Mouse (Mus musculus) CH12.LX (cell line): ENCODE measurements around the gene Asnsd1. TPM values are rescaled to one million over a fixed set of nuclear protein-coding genes. Genes with fewer than 3 reads are reported as not detected.

Source experiments
- DNase-seq: peaks from one replicate; pipeline ENCODE4 v3.0.0-alpha.2; 2013; ENCODE audit errors: extremely low read depth
- H3K27ac ChIP-seq: 2 replicates; pipeline ENCODE4 v1.5.1; 2012; ENCODE audit warnings: low read depth, mild to moderate bottlenecking, control low read depth, moderate library complexity; ENCODE audit not compliant: insufficient read depth
- H3K27me3 ChIP-seq: replicated peaks from 2 replicates; pipeline ENCODE3; 2012; ENCODE audit warnings: inconsistent platforms
- H3K36me3 ChIP-seq, 2 experiments: replicated peaks in 1 of 2; 2 replicates each; pipeline versions ENCODE3 to v1.6.1; 2012; ENCODE audit warnings: inconsistent platforms in 1 of 2, low read length in 1 of 2, mild to moderate bottlenecking in 1 of 2, mixed read lengths in 1 of 2, moderate library complexity in 1 of 2; ENCODE audit not compliant: control insufficient read depth in 1 of 2, insufficient read depth in 1 of 2
- H3K4me1 ChIP-seq, 2 experiments: 2 replicates each; pipeline ENCODE4 v1.6.1; 2012; ENCODE audit warnings: inconsistent platforms in 1 of 2, moderate library complexity in 1 of 2; ENCODE audit not compliant: insufficient read depth in 2 of 2, control insufficient read depth in 1 of 2
- H3K4me2 ChIP-seq: 2 replicates; pipeline ENCODE4 v1.6.1; 2012; ENCODE audit warnings: low read depth, mild to moderate bottlenecking, control low read depth; ENCODE audit not compliant: poor library complexity, insufficient read depth, severe bottlenecking
- H3K4me3 ChIP-seq, 3 experiments: fragments of 150-350 bp in 1 of 3; sonication (generic) in 1 of 3; replicated peaks in 1 of 3; 2 replicates each; pipeline versions ENCODE3 to v1.5.1; 2011 to 2012; ENCODE audit warnings: low read depth in 2 of 3, low read length in 2 of 3, mild to moderate bottlenecking in 2 of 3, moderate library complexity in 2 of 3, control low read depth in 1 of 3, improper control_type of control experiment in 1 of 3, inconsistent platforms in 1 of 3, mixed read lengths in 1 of 3; ENCODE audit not compliant: poor library complexity in 1 of 3
- H3K79me2 ChIP-seq: replicated peaks from 2 replicates; pipeline ENCODE4 v1.6.1; 2012; ENCODE audit warnings: mild to moderate bottlenecking, moderate library complexity; ENCODE audit not compliant: control insufficient read depth, poor library complexity, insufficient read depth, severe bottlenecking; ENCODE audit errors: extremely low read depth
- H3K9ac ChIP-seq: 2 replicates; pipeline ENCODE4 v1.6.1; 2012; ENCODE audit warnings: low read depth, mild to moderate bottlenecking, control low read depth, moderate library complexity; ENCODE audit not compliant: insufficient read depth
- H3K9me3 ChIP-seq: replicated peaks from 2 replicates; pipeline ENCODE3; 2012; ENCODE audit warnings: low read length, inconsistent platforms, mixed read lengths
- CHD2 ChIP-seq: IDR thresholded peaks from 2 replicates; pipeline ENCODE4 v1.6.1; 2011; ENCODE audit warnings: low read length, improper control_type of control experiment
- CTCF ChIP-seq, 2 experiments: IDR thresholded peaks in 1 of 2; conservative IDR thresholded peaks in 1 of 2; 2 replicates each; pipeline ENCODE4 v1.5.1; 2011 to 2012; ENCODE audit warnings: low read depth in 2 of 2, low read length in 2 of 2, improper control_type of control experiment in 1 of 2, inconsistent platforms in 1 of 2, mild to moderate bottlenecking in 1 of 2, moderate library complexity in 1 of 2
- EP300 ChIP-seq: IDR thresholded peaks from 2 replicates; pipeline ENCODE4 v1.6.1; 2011; ENCODE audit warnings: low read length, improper control_type of control experiment
- ETS1 ChIP-seq: conservative IDR thresholded peaks from 2 replicates; pipeline ENCODE4 v1.6.1; 2012; ENCODE audit warnings: low read depth, mild to moderate bottlenecking, inconsistent platforms, low read length, improper control_type of control experiment, moderate library complexity
- HCFC1 ChIP-seq: IDR thresholded peaks from 2 replicates; pipeline ENCODE4 v1.6.1; 2012; ENCODE audit warnings: low read depth, mild to moderate bottlenecking, inconsistent platforms, low read length, improper control_type of control experiment
- IRF4 ChIP-seq: IDR thresholded peaks from 2 replicates; pipeline ENCODE4 v1.6.1; 2014; ENCODE audit warnings: low read depth, mild to moderate bottlenecking, inconsistent platforms, low read length, improper control_type of control experiment
- MAFK ChIP-seq: IDR thresholded peaks from 2 replicates; pipeline ENCODE4 v1.6.1; 2011; ENCODE audit warnings: low read length, improper control_type of control experiment; ENCODE audit not compliant: insufficient replicate concordance
- NELFE ChIP-seq: IDR thresholded peaks from 2 replicates; pipeline ENCODE4 v1.6.1; 2011; ENCODE audit warnings: low read depth, low read length, improper control_type of control experiment
- POLR2AphosphoS2 ChIP-seq: IDR thresholded peaks from 2 replicates; pipeline ENCODE4 v1.6.1; 2011; ENCODE audit warnings: low read depth, low read length, improper control_type of control experiment
- SIN3A ChIP-seq: IDR thresholded peaks from 2 replicates; pipeline ENCODE4 v1.6.1; 2012; ENCODE audit warnings: low read length, improper control_type of control experiment, inconsistent platforms
- UBTF ChIP-seq: IDR thresholded peaks from 2 replicates; pipeline ENCODE4 v1.6.1; 2012; ENCODE audit warnings: low read depth, mild to moderate bottlenecking, inconsistent platforms, low read length, improper control_type of control experiment, moderate library complexity
- USF1 ChIP-seq: IDR thresholded peaks from 2 replicates; pipeline ENCODE4 v1.6.1; 2014; ENCODE audit warnings: low read depth, mild to moderate bottlenecking, inconsistent platforms, low read length, improper control_type of control experiment
- ZC3H11A ChIP-seq: IDR thresholded peaks from 2 replicates; pipeline ENCODE4 v1.6.1; 2012; ENCODE audit warnings: low read depth, mild to moderate bottlenecking, inconsistent platforms, low read length, improper control_type of control experiment
- ZKSCAN1 ChIP-seq: IDR thresholded peaks from 2 replicates; pipeline ENCODE4 v1.6.1; 2012; ENCODE audit warnings: low read depth, inconsistent platforms, low read length, improper control_type of control experiment, borderline replicate concordance
- dilution Hi-C: fragments of 300-500 bp; cut with MboI; formaldehyde crosslinking; loops from 2 replicates; pipeline ENCODE4 v1.14.3; 2020; ENCODE audit warnings: low sequenced_read_pairs; ENCODE audit not compliant: extremely low pct_unique_long_range_greater_than_20kb, extremely low pct_ligation_motif_present
- in situ Hi-C: fragments of 300-500 bp; cut with MboI; formaldehyde crosslinking; loops from 3 replicates; pipeline ENCODE4 v1.14.3; 2019; ENCODE audit warnings: low sequenced_read_pairs, low pct_ligation_motif_present, low pct_unique_long_range_greater_than_20kb, mixed read lengths
- polyA plus RNA-seq: library from polyadenylated mRNA; unstranded; fragments of >175 nt; gene quantifications from 2 replicates; pipeline ENCODE4 v1.2.1, GENCODE M21; 2012; ENCODE audit warnings: low read depth; ENCODE audit not compliant: insufficient read length
- total RNA-seq, 2 experiments: library from RNA; depleted of rRNA; stranded (reverse); fragments of 300-350 nt in 1 of 2; fragments of >200 nt in 1 of 2; gene quantifications; 2 replicates each; pipeline ENCODE4 v1.2.3; 2012 to 2014

The Asnsd1 gene
- total and polyA plus RNA-seq, 3 experiments = 81.0 to 165 (median 135) TPM

DNA sequence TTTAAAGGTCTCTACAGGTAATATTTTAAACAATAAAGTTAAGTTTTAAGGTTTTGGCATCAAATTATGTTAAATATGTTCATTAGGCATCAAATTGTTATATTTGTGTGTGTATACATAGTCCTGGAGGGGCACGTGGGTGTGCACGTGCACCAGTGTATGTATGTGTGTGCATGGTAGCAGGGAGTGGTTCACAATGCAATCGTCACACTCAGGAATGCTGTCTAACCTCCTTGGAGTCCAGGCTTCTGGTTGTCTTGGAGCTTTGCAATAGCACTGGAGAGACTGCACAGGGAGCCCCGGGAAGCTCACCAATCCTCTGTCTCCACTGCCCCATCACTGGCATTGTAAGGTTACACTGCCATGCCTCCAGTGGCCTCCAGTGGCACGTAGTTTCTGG lies 29.3 kb downstream of the Asnsd1 start:
- peaks cover 11 to 36% of the 10 kb centered on the region in 2 experiments for H3K36me3 ChIP-seq
- dilution Hi-C loops = no loop called here
- no peak for TF ChIP-seq USF1
- no peak for TF ChIP-seq IRF4
- TF ChIP-seq NELFE = no peak
- TF ChIP-seq EP300 = no peak
- TF ChIP-seq UBTF = no peak
- no peak for TF ChIP-seq HCFC1
- no peak for TF ChIP-seq POLR2AphosphoS2
- TF ChIP-seq ZKSCAN1 = no peak
- TF ChIP-seq, all 38 proteins: peak for 0
- no peaks in the 10 kb centered on the region for H3K27me3 ChIP-seq
- no peaks in the 10 kb centered on the region for H3K4me1 ChIP-seq
- no peak overlapping the region for H3K4me2 ChIP-seq
- H3K79me2 ChIP-seq = no peaks in the 10 kb centered on the region
- H3K4me3 ChIP-seq = no peak overlapping the region
- in situ Hi-C loops = no loop called here
- no peaks in the 10 kb centered on the region for H3K9me3 ChIP-seq
- H3K9ac ChIP-seq = no peak overlapping the region
- no peak for DNase-seq
- H3K27ac ChIP-seq = no peak overlapping the region

GRCm38 (mm10) chr1:53321662-53322344 lies 30.7 kb downstream of the Asnsd1 start:
- Histone ChIP-seq H3K4me2 (no peak overlapping the region), H3K9ac (no peak overlapping the region), H3K4me3 (no peak overlapping the region), H3K27me3 (no peaks in the 10 kb centered on the region), H3K79me2 (no peaks in the 10 kb centered on the region), H3K4me1 (no peaks in the 10 kb centered on the region), H3K9me3 (no peaks in the 10 kb centered on the region), H3K27ac (no peak overlapping the region), H3K36me3 (peaks cover 17 to 49% of the 10 kb centered on the region in 2 experiments)
- no peak for TF ChIP-seq CHD2
- TF ChIP-seq ZC3H11A = no peak
- TF ChIP-seq SIN3A = no peak
- no peak for TF ChIP-seq ETS1
- TF ChIP-seq MAFK = no peak
- TF ChIP-seq ZKSCAN1 = no peak
- no peak for TF ChIP-seq CTCF (conservative IDR thresholded peaks at IDR 0.05 in 1 of 2, IDR thresholded peaks at IDR 0.05 in 1 of 2; ENCODE audit: low read depth in 2 of 2, low read length in 2 of 2)
- dilution Hi-C loops = no loop called here
- DNase-seq = no peak
- in situ Hi-C loops = no loop called here
